Mouse (Mus musculus) myocyte (in vitro differentiated cells): Measurements from ENCODE around the gene Gucy2g. TPM values are rescaled to one million over a fixed set of nuclear protein-coding genes. Genes with fewer than 3 reads are reported as not detected.

Source experiments
- H3K27me3 ChIP-seq: one replicate; pipeline ENCODE4 v1.6.1; 2011; ENCODE audit not compliant: control insufficient read depth, insufficient read depth, insufficient read length
- H3K36me3 ChIP-seq: one replicate; pipeline ENCODE4 v1.6.1; 2011; ENCODE audit not compliant: control insufficient read depth, insufficient read depth
- H3K4me2 ChIP-seq: one replicate; pipeline ENCODE4 v1.6.1; 2011; ENCODE audit warnings: low read depth, control low read depth
- H3K4me3 ChIP-seq: one replicate; pipeline ENCODE4 v1.5.1; 2011; ENCODE audit warnings: mild to moderate bottlenecking, control low read depth, moderate library complexity
- H3K79me2 ChIP-seq: one replicate; pipeline ENCODE4 v1.6.1; 2011; ENCODE audit not compliant: control insufficient read depth, insufficient read depth
- H3ac ChIP-seq: one replicate; pipeline ENCODE4 v1.6.1; 2011; ENCODE audit not compliant: control insufficient read depth, insufficient read length
- CEBPB ChIP-seq: IDR thresholded peaks from 2 replicates; pipeline ENCODE4 v1.6.1; 2011; ENCODE audit warnings: mild to moderate bottlenecking, moderate library complexity; ENCODE audit not compliant: poor library complexity, insufficient read depth, severe bottlenecking
- E2F4 ChIP-seq: IDR thresholded peaks from one replicate; pipeline ENCODE4 v1.6.1; 2011; ENCODE audit warnings: mild to moderate bottlenecking, control low read depth, moderate library complexity; ENCODE audit not compliant: insufficient read depth
- MAX ChIP-seq: IDR thresholded peaks from one replicate; pipeline ENCODE4 v1.6.1; 2011; ENCODE audit warnings: low read depth, mild to moderate bottlenecking, control low read depth
- MYOD1 ChIP-seq, 3 experiments: IDR thresholded peaks; one replicate each; pipeline ENCODE4 v1.6.1; 2011; ENCODE audit warnings: control low read depth in 2 of 3, low read depth in 2 of 3, mild to moderate bottlenecking in 2 of 3, moderate library complexity in 1 of 3; ENCODE audit not compliant: insufficient read length in 2 of 3, control insufficient read depth in 1 of 3
- MYOG ChIP-seq, 3 experiments: IDR thresholded peaks; one replicate each; pipeline ENCODE4 v1.6.1; 2011; ENCODE audit warnings: control low read depth in 2 of 3, low read depth in 2 of 3, mild to moderate bottlenecking in 2 of 3; ENCODE audit not compliant: insufficient read length in 2 of 3, control insufficient read depth in 1 of 3, insufficient read depth in 1 of 3
- POLR2A ChIP-seq: IDR thresholded peaks from one replicate; pipeline ENCODE4 v1.6.1; 2011; ENCODE audit warnings: low read depth, mild to moderate bottlenecking, control low read depth, moderate library complexity; ENCODE audit not compliant: insufficient read length
- POLR2AphosphoS2 ChIP-seq: IDR thresholded peaks from one replicate; pipeline ENCODE4 v1.6.1; 2011; ENCODE audit warnings: low read depth, control low read depth; ENCODE audit not compliant: insufficient read length
- REST ChIP-seq: IDR thresholded peaks from one replicate; pipeline ENCODE4 v1.6.1; 2011; ENCODE audit warnings: mild to moderate bottlenecking, control low read depth, moderate library complexity; ENCODE audit not compliant: insufficient read depth, insufficient read length
- SRF ChIP-seq: IDR thresholded peaks from one replicate; pipeline ENCODE4 v1.6.1; 2011; ENCODE audit warnings: low read depth; ENCODE audit not compliant: control insufficient read depth, insufficient read length
- TCF12 ChIP-seq: IDR thresholded peaks from one replicate; pipeline ENCODE4 v1.6.1; 2011; ENCODE audit warnings: mild to moderate bottlenecking, control low read depth; ENCODE audit not compliant: poor library complexity, insufficient read depth, severe bottlenecking
- TCF3 ChIP-seq: IDR thresholded peaks from one replicate; pipeline ENCODE4 v1.6.1; 2011; ENCODE audit warnings: low read depth, control low read depth; ENCODE audit not compliant: insufficient read length
- USF1 ChIP-seq: IDR thresholded peaks from one replicate; pipeline ENCODE4 v1.6.1; 2011; ENCODE audit warnings: low read depth, mild to moderate bottlenecking, control low read depth, moderate library complexity
- polyA plus RNA-seq: library from polyadenylated mRNA; unstranded; fragments of >200 nt; fragmentation: generic; extraction: Trizol; gene quantifications from one replicate; pipeline ENCODE4 v1.2.1, GENCODE M21; 2012; ENCODE audit warnings: missing spikeins

The Gucy2g gene
- polyA plus RNA-seq, 1 experiment, result 0.05 TPM

DNA sequence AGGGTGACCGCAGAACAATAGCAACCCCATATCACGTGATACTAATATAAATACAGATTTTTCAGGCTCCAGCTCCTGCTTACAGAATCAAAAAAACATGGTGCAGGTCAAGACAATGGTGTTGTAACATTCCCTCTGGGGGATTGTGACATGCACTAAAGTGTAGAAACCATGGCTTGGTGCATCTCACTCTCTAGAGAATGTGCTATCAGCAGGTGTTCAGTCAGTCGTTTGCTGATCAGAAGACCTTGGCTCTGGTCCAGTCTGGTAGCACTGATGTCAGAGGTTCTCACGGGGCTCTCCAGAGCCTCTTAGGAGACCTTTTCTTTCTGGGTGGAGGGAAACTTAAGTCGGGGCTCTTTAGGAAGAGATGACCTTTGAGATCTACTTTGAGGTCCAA lies 9.4 kb upstream of the Gucy2g start:
- H3K79me2 ChIP-seq, result no peaks in the 10 kb centered on the region
- no peaks in the 10 kb centered on the region for H3K27me3 ChIP-seq
- H3K4me2 ChIP-seq, result no peak overlapping the region
- TF ChIP-seq TCF12 (no peak), USF1 (no peak), E2F4 (no peak), REST (no peak), MYOG (IDR thresholded peaks at IDR 0.05; ENCODE audit: control insufficient read depth in 1 of 3, insufficient read depth in 1 of 3, insufficient read length in 2 of 3, low read depth in 2 of 3) (no peak), CEBPB (no peak), POLR2AphosphoS2 (no peak), TCF3 (no peak), SRF (no peak), MYOD1 (IDR thresholded peaks at IDR 0.05; ENCODE audit: control insufficient read depth in 1 of 3, insufficient read length in 2 of 3, low read depth in 2 of 3) (no peak)
- H3K36me3 ChIP-seq, result no peaks in the 10 kb centered on the region
- H3K4me3 ChIP-seq, result no peak overlapping the region
- no peak overlapping the region for H3ac ChIP-seq

DNA sequence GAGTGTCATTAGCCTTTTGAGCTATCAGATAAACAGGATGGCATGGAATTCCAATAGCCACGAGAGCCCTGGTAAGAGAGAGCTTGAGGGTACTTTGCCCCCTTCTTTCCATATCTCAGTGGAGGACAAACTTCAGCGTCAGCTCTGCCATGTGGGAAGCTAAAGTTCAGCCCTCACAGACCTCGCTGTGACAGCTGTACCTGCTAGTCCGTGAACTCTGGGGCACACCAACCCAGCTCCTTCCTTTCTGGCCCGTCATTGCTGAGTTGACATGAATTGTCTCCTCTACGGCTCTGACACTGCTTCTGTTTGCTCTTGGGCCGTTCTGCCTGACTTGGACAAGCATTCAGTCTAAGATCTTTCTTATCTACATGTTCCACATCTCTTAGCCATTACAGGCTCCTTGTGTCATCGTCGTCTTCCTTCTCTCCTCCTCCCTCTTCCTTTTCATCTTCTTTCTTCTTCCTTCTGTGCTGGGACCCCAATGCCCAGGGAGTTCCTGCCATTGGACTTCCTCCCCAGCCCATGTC lies 7.0 kb upstream of the Gucy2g start:
- no peaks in the 10 kb centered on the region for H3K79me2 ChIP-seq
- H3ac ChIP-seq, result no peak overlapping the region
- no peak overlapping the region for H3K4me2 ChIP-seq
- no peaks in the 10 kb centered on the region for H3K36me3 ChIP-seq
- TF ChIP-seq TCF12, result no peak
- TF ChIP-seq MAX, result no peak
- TF ChIP-seq TCF3, result no peak
- TF ChIP-seq MYOG (IDR thresholded peaks at IDR 0.05; ENCODE audit: control insufficient read depth in 1 of 3, insufficient read depth in 1 of 3, insufficient read length in 2 of 3, low read depth in 2 of 3), result no peak
- TF ChIP-seq E2F4, result no peak
- no peak for TF ChIP-seq POLR2AphosphoS2
- no peak for TF ChIP-seq REST
- TF ChIP-seq SRF, result no peak
- TF ChIP-seq MYOD1 (IDR thresholded peaks at IDR 0.05; ENCODE audit: control insufficient read depth in 1 of 3, insufficient read length in 2 of 3, low read depth in 2 of 3), result no peak
- no peak for TF ChIP-seq CEBPB
- TF ChIP-seq USF1, result no peak
- no peak for TF ChIP-seq POLR2A
- H3K27me3 ChIP-seq, result no peaks in the 10 kb centered on the region
- no peak overlapping the region for H3K4me3 ChIP-seq

DNA sequence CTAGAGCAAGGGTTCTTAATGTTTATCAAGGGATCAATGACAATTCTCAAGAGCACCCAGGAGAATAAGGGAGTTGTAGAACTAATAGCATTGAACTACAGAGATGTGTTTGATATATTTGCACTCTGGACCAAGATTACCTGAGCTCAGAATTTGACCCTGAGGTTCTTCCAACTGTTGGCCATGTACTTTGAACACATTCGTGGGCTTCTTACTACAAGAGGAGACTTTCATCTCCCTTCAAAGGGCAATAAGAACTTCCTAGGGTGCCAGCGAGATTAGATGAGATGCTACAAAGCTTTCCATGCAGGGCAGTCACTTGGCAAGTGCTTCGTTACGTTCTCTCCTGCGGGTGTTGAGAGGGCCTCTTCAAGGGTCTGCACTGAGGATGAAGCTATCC lies 6.5 kb upstream of the Gucy2g start:
- H3K36me3 ChIP-seq, result no peaks in the 10 kb centered on the region
- H3ac ChIP-seq, result no peak overlapping the region
- TF ChIP-seq REST (no peak), MAX (no peak), USF1 (no peak), MYOD1 (IDR thresholded peaks at IDR 0.05; ENCODE audit: control insufficient read depth in 1 of 3, insufficient read length in 2 of 3, low read depth in 2 of 3) (no peak), CEBPB (no peak), MYOG (IDR thresholded peaks at IDR 0.05; ENCODE audit: control insufficient read depth in 1 of 3, insufficient read depth in 1 of 3, insufficient read length in 2 of 3, low read depth in 2 of 3) (no peak), POLR2AphosphoS2 (no peak), E2F4 (no peak), TCF3 (no peak), POLR2A (no peak), SRF (no peak), TCF12 (no peak)
- H3K4me3 ChIP-seq, result no peak overlapping the region
- H3K4me2 ChIP-seq, result no peak overlapping the region
- H3K79me2 ChIP-seq, result no peaks in the 10 kb centered on the region
- H3K27me3 ChIP-seq, result no peaks in the 10 kb centered on the region

DNA sequence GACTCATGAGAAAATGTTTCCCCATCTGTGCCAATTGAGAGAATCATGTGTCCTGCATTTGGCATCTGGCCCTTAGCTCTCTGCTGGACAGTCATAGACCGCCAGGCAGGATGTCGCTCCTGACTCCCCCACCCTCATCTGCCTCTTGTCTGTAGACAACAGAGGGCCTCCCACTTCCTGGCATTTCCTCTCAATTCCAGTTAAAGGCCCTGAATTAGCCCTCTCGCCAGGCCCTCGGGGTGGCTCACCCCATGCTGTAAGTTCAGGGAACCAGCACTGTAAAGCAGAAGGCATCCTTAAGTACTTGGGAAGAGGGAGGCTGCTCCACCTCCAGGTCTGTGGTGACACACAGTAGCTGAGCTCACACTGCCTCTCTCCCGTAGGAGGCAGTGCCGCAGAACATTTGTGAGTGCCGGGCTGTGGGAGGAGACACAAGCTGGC lies 3.8 kb upstream of the Gucy2g start:
- Histone ChIP-seq H3ac (no peak overlapping the region), H3K36me3 (no peaks in the 10 kb centered on the region), H3K4me3 (no peak overlapping the region), H3K27me3 (no peaks in the 10 kb centered on the region), H3K79me2 (no peaks in the 10 kb centered on the region), H3K4me2 (peak overlapping the region; percentile 31)
- TF ChIP-seq E2F4, result no peak

DNA sequence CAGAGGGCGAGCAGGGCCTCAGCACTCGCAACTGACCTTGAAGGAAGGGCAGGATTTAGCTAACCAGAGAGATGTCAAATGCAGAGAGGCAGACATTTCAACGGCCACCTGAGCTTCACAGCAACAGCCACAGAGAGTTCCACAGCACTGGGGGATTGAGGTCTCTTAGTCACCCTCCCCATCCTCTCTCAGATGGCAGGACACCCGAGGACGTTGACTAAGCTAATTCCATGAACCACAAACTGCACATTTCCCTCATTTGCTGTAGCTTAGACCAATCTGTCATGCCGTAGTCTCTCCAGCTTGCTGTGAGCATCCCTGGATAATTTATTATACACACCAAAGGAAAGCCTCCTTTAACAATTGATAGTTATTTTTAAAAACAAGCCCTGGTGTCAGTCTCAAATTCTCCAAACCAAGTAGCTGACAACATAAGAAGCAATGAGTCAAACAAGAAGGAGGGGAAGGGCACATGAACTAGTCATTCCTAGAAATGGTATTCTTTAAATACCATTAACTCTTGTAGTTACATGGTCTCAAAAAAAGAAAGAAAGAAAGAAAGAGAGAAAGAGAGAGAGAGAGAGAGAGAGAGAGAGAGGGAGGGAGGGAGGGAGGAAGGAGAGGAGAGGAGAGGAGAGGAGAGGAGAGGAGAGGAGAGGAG lies 1.1 kb downstream of the Gucy2g start:
- no peak overlapping the region for H3ac ChIP-seq
- no peaks in the 10 kb centered on the region for H3K36me3 ChIP-seq
- H3K79me2 ChIP-seq, result no peaks in the 10 kb centered on the region
- peak overlapping the region; percentile 49 for H3K4me2 ChIP-seq
- H3K27me3 ChIP-seq, result no peaks in the 10 kb centered on the region
- TF ChIP-seq E2F4 (no peak), USF1 (no peak), MYOG (IDR thresholded peaks at IDR 0.05; ENCODE audit: control insufficient read depth in 1 of 3, insufficient read depth in 1 of 3, insufficient read length in 2 of 3, low read depth in 2 of 3) (no peak), POLR2A (no peak), REST (no peak), CEBPB (no peak), TCF12 (no peak), TCF3 (no peak), MYOD1 (IDR thresholded peaks at IDR 0.05; ENCODE audit: control insufficient read depth in 1 of 3, insufficient read length in 2 of 3, low read depth in 2 of 3) (no peak), SRF (no peak), MAX (no peak), POLR2AphosphoS2 (no peak)
- H3K4me3 ChIP-seq, result no peak overlapping the region
